Mouse (Mus musculus) MEL (cell line): ENCODE data around the gene Slc22a17. TPM values are rescaled to one million over a fixed set of nuclear protein-coding genes. Genes with fewer than 3 reads are reported as not detected.

Experiments
- DNase-seq: peaks from one replicate; pipeline ENCODE4 v3.0.0; 2011; ENCODE audit warnings: low read depth, low spot score
- H3K27ac ChIP-seq: 2 replicates; pipeline ENCODE4 v1.5.1; 2012; ENCODE audit warnings: low read depth, mild to moderate bottlenecking, control low read depth, low read length, moderate library complexity; ENCODE audit not compliant: control insufficient read depth
- H3K27me3 ChIP-seq, 2 experiments: fragments of 150-350 bp in 1 of 2; sonication (generic) in 1 of 2; 2 replicates each; pipeline ENCODE4 v1.6.1; 2012; ENCODE audit warnings: low read length in 2 of 2, mild to moderate bottlenecking in 2 of 2, improper control_type of control experiment in 1 of 2, moderate library complexity in 1 of 2; ENCODE audit not compliant: insufficient read depth in 2 of 2, control insufficient read depth in 1 of 2
- H3K36me3 ChIP-seq, 2 experiments: 2 replicates each; pipeline ENCODE4 v1.6.1; 2012 to 2014; ENCODE audit warnings: low read length in 2 of 2, improper control_type of control experiment in 1 of 2, inconsistent platforms in 1 of 2, mild to moderate bottlenecking in 1 of 2; ENCODE audit not compliant: insufficient read depth in 2 of 2, control insufficient read depth in 1 of 2
- H3K4me1 ChIP-seq, 2 experiments: fragments of 150-350 bp in 1 of 2; sonication (generic) in 1 of 2; 2 replicates each; pipeline ENCODE4 v1.6.1; 2012; ENCODE audit warnings: low read length in 2 of 2, improper control_type of control experiment in 1 of 2, mild to moderate bottlenecking in 1 of 2; ENCODE audit not compliant: insufficient read depth in 2 of 2, control insufficient read depth in 1 of 2
- H3K4me3 ChIP-seq, 2 experiments: fragments of 150-350 bp in 1 of 2; sonication (generic) in 1 of 2; 2 replicates each; pipeline ENCODE4 v1.5.1; 2012; ENCODE audit warnings: low read depth in 2 of 2, low read length in 2 of 2, mild to moderate bottlenecking in 2 of 2, moderate library complexity in 2 of 2, control low read depth in 1 of 2, improper control_type of control experiment in 1 of 2; ENCODE audit not compliant: control insufficient read depth in 1 of 2, insufficient read depth in 1 of 2
- H3K79me2 ChIP-seq: 2 replicates; pipeline ENCODE4 v1.6.1; 2012; ENCODE audit warnings: mild to moderate bottlenecking, low read length, moderate library complexity; ENCODE audit not compliant: control insufficient read depth, poor library complexity, insufficient read depth
- H3K9ac ChIP-seq: 2 replicates; pipeline ENCODE4 v1.6.1; 2012; ENCODE audit warnings: low read depth, mild to moderate bottlenecking, control low read depth, low read length, moderate library complexity; ENCODE audit not compliant: control insufficient read depth, poor library complexity, severe bottlenecking
- H3K9me3 ChIP-seq: fragments of 150-350 bp; sonication (generic); replicated peaks from 2 replicates; pipeline ENCODE4 v1.6.1; 2012; ENCODE audit warnings: mild to moderate bottlenecking, low read length, improper control_type of control experiment, moderate library complexity; ENCODE audit not compliant: insufficient read depth
- BHLHE40 ChIP-seq: IDR thresholded peaks from 2 replicates; pipeline ENCODE4 v1.6.1; 2012; ENCODE audit warnings: low read depth, mild to moderate bottlenecking, inconsistent platforms, low read length, improper control_type of control experiment, borderline replicate concordance
- CHD1 ChIP-seq: IDR thresholded peaks from 2 replicates; pipeline ENCODE4 v1.6.1; 2012; ENCODE audit warnings: low read depth, mild to moderate bottlenecking, inconsistent platforms, low read length, improper control_type of control experiment
- CHD2 ChIP-seq: IDR thresholded peaks from 2 replicates; pipeline ENCODE4 v1.6.1; 2011; ENCODE audit warnings: low read length, improper control_type of control experiment
- E2F4 ChIP-seq: IDR thresholded peaks from 2 replicates; pipeline ENCODE4 v1.6.1; 2011; ENCODE audit warnings: low read depth, low read length, improper control_type of control experiment, borderline replicate concordance
- ETS1 ChIP-seq: IDR thresholded peaks from 2 replicates; pipeline ENCODE4 v1.6.1; 2012; ENCODE audit warnings: low read depth, mild to moderate bottlenecking, inconsistent platforms, low read length, improper control_type of control experiment, moderate library complexity
- HCFC1 ChIP-seq: IDR thresholded peaks from 2 replicates; pipeline ENCODE4 v1.6.1; 2012; ENCODE audit warnings: low read depth, mild to moderate bottlenecking, inconsistent platforms, low read length, improper control_type of control experiment, moderate library complexity
- JUND ChIP-seq: IDR thresholded peaks from 2 replicates; pipeline ENCODE4 v1.6.1; 2011; ENCODE audit warnings: low read depth, mild to moderate bottlenecking, improper control_type of control experiment, low read length
- MAFK ChIP-seq: IDR thresholded peaks from 2 replicates; pipeline ENCODE4 v1.6.1; 2011; ENCODE audit warnings: low read depth, mild to moderate bottlenecking, low read length, improper control_type of control experiment, borderline replicate concordance
- MEF2A ChIP-seq: IDR thresholded peaks from 2 replicates; pipeline ENCODE4 v1.6.1; 2014; ENCODE audit warnings: low read depth, mild to moderate bottlenecking, inconsistent platforms, low read length, improper control_type of control experiment; ENCODE audit not compliant: poor library complexity, insufficient replicate concordance, severe bottlenecking; ENCODE audit errors: extremely low read depth
- NELFE ChIP-seq: IDR thresholded peaks from 2 replicates; pipeline ENCODE4 v1.6.1; 2011; ENCODE audit warnings: low read depth, low read length, improper control_type of control experiment
- POLR2AphosphoS2 ChIP-seq: IDR thresholded peaks from 2 replicates; pipeline ENCODE4 v1.6.1; 2011; ENCODE audit warnings: low read length, improper control_type of control experiment
- POLR2AphosphoS5 ChIP-seq: IDR thresholded peaks from 2 replicates; pipeline ENCODE4 v1.6.1; 2012; ENCODE audit warnings: low read depth, borderline replicate concordance, mild to moderate bottlenecking, inconsistent platforms, low read length, moderate library complexity, mixed read lengths
- RCOR1 ChIP-seq: IDR thresholded peaks from 2 replicates; pipeline ENCODE4 v1.6.1; 2012; ENCODE audit warnings: low read depth, mild to moderate bottlenecking, inconsistent platforms, low read length, improper control_type of control experiment
- SMC3 ChIP-seq: IDR thresholded peaks from 2 replicates; pipeline ENCODE4 v1.6.1; 2011; ENCODE audit warnings: low read depth, low read length, improper control_type of control experiment
- TCF12 ChIP-seq: IDR thresholded peaks from 2 replicates; pipeline ENCODE4 v1.6.1; 2014; ENCODE audit warnings: low read depth, mild to moderate bottlenecking, inconsistent platforms, low read length, improper control_type of control experiment, moderate library complexity
- UBTF ChIP-seq: IDR thresholded peaks from 2 replicates; pipeline ENCODE4 v1.6.1; 2012; ENCODE audit warnings: low read depth, mild to moderate bottlenecking, inconsistent platforms, low read length, improper control_type of control experiment, moderate library complexity, borderline replicate concordance; ENCODE audit not compliant: insufficient read depth
- USF1 ChIP-seq: IDR thresholded peaks from 2 replicates; pipeline ENCODE4 v1.6.1; 2014; ENCODE audit warnings: low read depth, mild to moderate bottlenecking, inconsistent platforms, low read length, improper control_type of control experiment, moderate library complexity
- USF2 ChIP-seq, 2 experiments: IDR thresholded peaks; 2 replicates each; pipeline ENCODE4 v1.6.1; 2011 to 2012; ENCODE audit warnings: improper control_type of control experiment in 2 of 2, low read length in 2 of 2, borderline replicate concordance in 1 of 2, inconsistent platforms in 1 of 2, low read depth in 1 of 2, mild to moderate bottlenecking in 1 of 2; ENCODE audit not compliant: insufficient read depth in 1 of 2
- ZC3H11A ChIP-seq: IDR thresholded peaks from 2 replicates; pipeline ENCODE4 v1.6.1; 2012; ENCODE audit warnings: low read depth, mild to moderate bottlenecking, inconsistent platforms, low read length, improper control_type of control experiment
- ZKSCAN1 ChIP-seq: IDR thresholded peaks from 2 replicates; pipeline ENCODE4 v1.6.1; 2012; ENCODE audit warnings: low read depth, mild to moderate bottlenecking, inconsistent platforms, low read length, improper control_type of control experiment, moderate library complexity
- ZMIZ1 ChIP-seq: IDR thresholded peaks from 2 replicates; pipeline ENCODE4 v1.6.1; 2012; ENCODE audit warnings: low read depth, mild to moderate bottlenecking, inconsistent platforms, low read length, improper control_type of control experiment, moderate library complexity
- ZNF384 ChIP-seq: IDR thresholded peaks from 2 replicates; pipeline ENCODE4 v1.6.1; 2012; ENCODE audit warnings: low read depth, mild to moderate bottlenecking, inconsistent platforms, low read length, improper control_type of control experiment
- polyA plus RNA-seq, 2 experiments: library from polyadenylated mRNA; stranded (reverse) in 1 of 2; unstranded in 1 of 2; fragments of >175 nt in 1 of 2; fragments of >200 nt in 1 of 2; gene quantifications; 2 replicates each; pipeline versions ENCODE4 v1.2.1 to v1.2.4; 2012; ENCODE audit warnings: low replicate concordance in 2 of 2, low read depth in 1 of 2; ENCODE audit not compliant: insufficient read length in 2 of 2, insufficient read depth in 1 of 2, missing spikeins in 1 of 2
- total RNA-seq: library from RNA; depleted of rRNA; stranded (reverse); fragments of 300-350 nt; gene quantifications from 2 replicates; pipeline ENCODE4 v1.2.3, GENCODE M21; 2012

The Slc22a17 gene
- total and polyA plus RNA-seq, 3 experiments: 0.31 to 1.1 TPM; not detected in 1

- Histone ChIP-seq H3K79me2 (no peaks in the 10 kb centered on the region), H3K36me3 (no peaks in the 10 kb centered on the region)
- no peak for TF ChIP-seq ZC3H11A
- no peak for TF ChIP-seq TCF12
- TF ChIP-seq HCFC1: no peak
- TF ChIP-seq USF2 (IDR thresholded peaks at IDR 0.05; ENCODE audit: borderline replicate concordance in 1 of 2, insufficient read depth in 1 of 2, low read depth in 1 of 2, low read length in 2 of 2): no peak
- TF ChIP-seq POLR2AphosphoS2: no peak
- TF ChIP-seq ZKSCAN1: no peak
- no peak for TF ChIP-seq SMC3
- TF ChIP-seq NELFE: no peak
- TF ChIP-seq RCOR1: no peak
- no peak for TF ChIP-seq MAFK
- TF ChIP-seq MEF2A: no peak
- no peak for TF ChIP-seq JUND
- TF ChIP-seq USF1: no peak
- no peak for TF ChIP-seq CHD2
- TF ChIP-seq ZNF384: no peak
- no peak for TF ChIP-seq ZMIZ1
- no peak for TF ChIP-seq ETS1
- no peak for TF ChIP-seq CHD1
- TF ChIP-seq BHLHE40: no peak
- no peak for TF ChIP-seq UBTF
- TF ChIP-seq, all 39 proteins: peak for 0
- Histone ChIP-seq H3K27me3 (no peaks in the 10 kb centered on the region; a peak in 2 of 4 replicates), H3K9ac (no peak overlapping the region), H3K9me3 (no peaks in the 10 kb centered on the region), H3K4me3 (no peak overlapping the region), H3K4me1 (no peaks in the 10 kb centered on the region), H3K27ac (no peak overlapping the region)
- no peak for DNase-seq
Observed at GRCm38 (mm10) chr14:54943971-54944370, 31.0 kb upstream of the Slc22a17 start.

- TF ChIP-seq CHD2 (no peak), E2F4 (no peak), POLR2AphosphoS5 (no peak)
Observed at GRCm38 (mm10) chr14:54942479-54942878, 29.5 kb upstream of the Slc22a17 start.

More at GRCm38 (mm10) chr14:54942479-54942878, 29.5 kb upstream of the Slc22a17 start:
- Histone ChIP-seq H3K4me3 (no peak overlapping the region), H3K27ac (no peak overlapping the region), H3K27me3 (no peaks in the 10 kb centered on the region; a peak in 1 of 4 replicates), H3K9me3 (no peaks in the 10 kb centered on the region), H3K36me3 (no peaks in the 10 kb centered on the region), H3K79me2 (no peaks in the 10 kb centered on the region), H3K4me1 (no peaks in the 10 kb centered on the region), H3K9ac (no peak overlapping the region)
- no peak for DNase-seq
